Mouse (Mus musculus): ENCODE results near the gene Tmem140. TPM values are rescaled to one million over a fixed set of nuclear protein-coding genes. Genes with fewer than 3 reads are reported as not detected.

The Tmem140 gene
- 1.9 and 4.8 TPM in 2 replicates for polyA plus RNA-seq (2012; ENCODE audit: low replicate concordance)

DNA sequence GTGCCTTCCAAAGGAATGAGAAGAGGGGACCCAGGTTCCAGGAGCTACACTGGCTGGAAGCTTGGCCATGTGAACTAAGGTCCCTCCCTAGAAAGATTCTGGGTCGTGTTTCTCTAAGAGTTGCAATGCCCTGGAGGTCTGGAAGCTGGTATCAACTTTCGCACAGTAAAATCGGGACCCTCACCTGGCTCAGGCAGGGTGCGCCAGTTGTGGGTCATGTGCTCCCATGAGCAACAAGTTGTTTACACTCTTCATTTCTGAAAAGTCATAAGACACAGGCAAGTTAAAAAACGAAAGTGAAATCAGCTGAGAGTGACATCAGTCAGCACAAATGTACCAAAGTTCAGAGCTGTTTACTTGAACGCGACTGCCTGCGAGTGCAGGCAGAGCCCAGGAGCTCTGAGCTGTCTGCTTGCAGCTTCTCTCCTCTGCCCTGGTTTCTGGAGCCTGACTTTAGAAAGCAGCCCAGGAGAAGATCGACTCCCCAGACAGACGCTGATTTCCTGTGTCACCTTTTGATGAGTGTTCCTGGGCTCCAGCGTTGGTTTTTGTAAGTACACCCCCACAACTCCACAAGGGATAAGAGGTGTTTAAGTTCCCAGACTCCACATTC lies at the start of gene Tmem140:
Tmem140 (plus strand) TSS at position 356 of the 613 bp plus-strand sequence.

DNA sequence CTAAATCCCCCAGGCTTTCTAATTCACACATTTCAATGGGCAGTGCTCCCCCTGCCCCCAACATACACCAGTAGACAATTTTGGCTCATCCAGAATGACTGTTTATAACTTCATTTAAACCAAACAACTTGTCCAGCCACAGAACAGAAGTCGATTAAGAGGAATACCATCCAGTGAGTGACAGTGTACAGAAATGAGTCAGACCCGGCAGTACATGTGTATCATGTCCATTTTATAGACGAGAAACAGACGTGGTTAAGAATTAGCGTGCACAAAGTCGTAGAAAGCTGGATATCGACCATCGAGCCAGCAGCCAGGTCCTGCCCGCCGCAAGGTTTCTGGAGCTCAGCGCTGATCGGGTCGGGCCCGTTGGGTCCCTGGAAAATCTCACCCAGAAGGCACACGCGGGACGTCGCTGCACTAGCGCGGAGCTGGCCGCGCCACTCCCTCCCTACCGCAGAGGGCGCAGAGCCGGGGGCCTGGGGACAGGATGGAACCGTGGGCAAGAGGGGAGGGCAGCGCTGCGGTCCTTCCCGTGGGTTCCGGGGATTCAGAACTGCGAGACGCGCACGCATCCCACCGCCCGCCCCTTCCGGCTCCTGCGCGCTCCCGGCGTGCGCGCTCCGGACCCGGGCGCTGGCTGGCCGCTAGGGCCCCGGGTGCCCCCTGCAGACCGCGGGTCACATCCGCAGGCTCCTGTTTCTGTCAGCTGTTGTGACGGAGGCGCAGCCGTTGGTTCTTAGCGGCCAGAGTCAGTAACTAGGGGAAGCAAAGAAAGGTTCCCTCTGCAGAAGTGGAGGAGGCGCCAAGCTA lies 14.8 kb downstream of the Tmem140 start, which contains the start of gene Cyren:
Cyren (minus strand) TSS at position 552 of the 813 bp plus-strand sequence.

DNA sequence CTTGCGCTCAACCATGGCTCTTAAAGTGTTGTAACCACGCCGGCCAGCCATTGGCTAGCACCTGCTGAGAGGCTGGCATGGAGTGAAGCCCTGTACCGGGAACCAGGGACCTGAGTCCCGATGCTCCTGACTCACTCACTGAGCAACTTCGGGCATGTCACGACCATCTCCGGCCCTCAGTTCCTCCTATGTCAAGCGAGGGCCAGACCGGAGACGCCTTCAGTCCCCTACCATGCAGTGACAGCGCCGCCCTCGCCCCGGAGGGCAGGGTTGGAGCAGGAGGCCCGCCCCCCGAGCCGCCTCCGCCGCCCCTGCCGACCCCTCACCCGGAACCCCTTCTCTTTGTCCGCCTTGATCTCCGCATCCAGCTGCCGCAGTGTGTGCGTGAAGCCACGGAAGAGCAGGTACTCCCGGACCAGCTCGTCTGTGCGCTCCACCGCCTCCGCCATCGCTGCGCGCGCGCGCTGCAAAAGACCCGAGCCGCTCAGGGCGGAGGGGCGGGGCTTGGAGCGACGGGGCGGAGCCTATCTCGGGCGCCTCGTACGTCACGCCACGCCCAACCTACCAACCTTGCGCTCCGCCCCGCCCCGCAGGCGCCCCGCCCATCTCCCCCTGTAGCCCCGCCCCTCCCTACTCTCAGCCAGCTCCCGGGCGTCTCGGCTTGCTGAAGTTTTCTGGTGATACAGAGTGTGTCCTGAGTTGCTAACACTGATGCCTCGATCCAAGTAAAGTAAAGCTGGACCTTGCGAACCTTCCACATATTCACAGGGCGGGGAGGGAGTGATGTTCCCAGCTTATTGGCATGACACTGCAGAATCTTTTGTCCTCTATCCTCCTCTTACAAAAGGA lies 47.6 kb downstream of the Tmem140 start, which contains the start of gene Wdr91:
Wdr91 (minus strand) TSS at position 506 of the 849 bp plus-strand sequence.

DNA sequence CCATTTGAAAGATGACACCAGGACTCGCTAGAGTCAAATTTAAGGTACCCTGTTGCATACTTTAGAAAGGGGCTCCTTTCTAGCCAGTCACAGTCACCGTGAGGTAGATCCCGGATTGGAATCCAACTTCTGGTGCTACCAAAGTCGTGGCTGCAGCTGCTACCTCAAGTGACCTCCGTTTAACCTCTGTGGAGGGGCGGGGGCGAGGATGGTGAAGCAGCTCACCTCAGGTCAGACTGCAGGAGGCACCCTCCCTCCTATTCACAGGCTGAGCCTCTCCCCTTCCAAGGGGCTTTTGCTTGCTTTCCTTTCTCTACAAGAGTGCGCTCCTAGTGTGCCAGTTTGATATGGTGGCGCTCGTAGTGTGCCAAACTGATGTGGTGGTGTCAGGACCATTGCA lies 57.0 kb downstream of the Tmem140 start, which contains the start of gene Stra8:
Stra8 (plus strand) TSS at position 208 of the 400 bp plus-strand sequence.

Other genes starting within 250 kb of the Tmem140 start
- gene Agbl3, start 82.7 kb upstream of the Tmem140 start, polyA plus RNA-seq (2012; ENCODE audit: low replicate concordance): 1.1 and 3.7 TPM in 2 replicates
- gene Cyren, start 14.9 kb downstream of the Tmem140 start, polyA plus RNA-seq (2012; ENCODE audit: low replicate concordance): 7.5 and 9.8 TPM in 2 replicates
- 23.8 and 26.6 TPM in 2 replicates for gene Wdr91, start 47.7 kb downstream of the Tmem140 start, polyA plus RNA-seq (2012; ENCODE audit: low replicate concordance)
- 0.10 TPM in 1 of 2 replicates, not detected in the other for gene Stra8, start 57.0 kb downstream of the Tmem140 start, polyA plus RNA-seq (2012; ENCODE audit: low replicate concordance)
- 0.22 and 0.35 TPM in 2 replicates for gene Slc23a4, start 125.3 kb downstream of the Tmem140 start, polyA plus RNA-seq (2012; ENCODE audit: low replicate concordance)